Mouse (Mus musculus) thymus, adult 2 months (tissue): ENCODE results near the gene Pabpn1l. TPM values are rescaled to one million over a fixed set of nuclear protein-coding genes. Genes with fewer than 3 reads are reported as not detected.

Experiments used
- DNase-seq: peaks from one replicate; pipeline ENCODE4 v3.0.0; 2021
- H3K27ac ChIP-seq: fragments of 200-500 bp; 2 replicates; pipeline ENCODE4 v1.5.1; 2012; ENCODE audit warnings: low read length, control low read depth; ENCODE audit not compliant: control insufficient read depth, insufficient read depth
- H3K27me3 ChIP-seq: fragments of 200-500 bp; 2 replicates; pipeline ENCODE4 v1.6.1; 2012; ENCODE audit warnings: mild to moderate bottlenecking, low read length, moderate library complexity, mixed read lengths; ENCODE audit not compliant: control insufficient read depth, insufficient read depth
- H3K36me3 ChIP-seq: fragments of 200-500 bp; 2 replicates; pipeline ENCODE4 v1.6.1; 2012; ENCODE audit warnings: mild to moderate bottlenecking, low read length, moderate library complexity; ENCODE audit not compliant: control insufficient read depth, insufficient read depth
- H3K4me1 ChIP-seq: fragments of 200-500 bp; replicated peaks from 2 replicates; pipeline ENCODE4 v1.6.1; 2012; ENCODE audit warnings: low read length; ENCODE audit not compliant: control insufficient read depth, insufficient read depth
- H3K4me3 ChIP-seq: fragments of 200-500 bp; 2 replicates; pipeline ENCODE4 v1.5.1; 2012; ENCODE audit warnings: mild to moderate bottlenecking, low read length, control low read depth, moderate library complexity; ENCODE audit not compliant: control insufficient read depth, insufficient read depth
- CTCF ChIP-seq: fragments of 200-500 bp; IDR thresholded peaks from 2 replicates; pipeline ENCODE4 v1.5.1; 2012; ENCODE audit warnings: mild to moderate bottlenecking, control low read depth, low read length, moderate library complexity, borderline replicate concordance; ENCODE audit not compliant: control insufficient read depth, poor library complexity, insufficient read depth; ENCODE audit errors: extremely low read depth
- POLR2A ChIP-seq: fragments of 200-500 bp; IDR thresholded peaks from 2 replicates; pipeline ENCODE4 v1.6.1; 2012; ENCODE audit warnings: mild to moderate bottlenecking, low read length, control low read depth, moderate library complexity; ENCODE audit not compliant: control insufficient read depth, poor library complexity, insufficient read depth; ENCODE audit errors: extremely low read depth
- WGBS: fragments of 180-500 bp; shearing (Covaris S2); methylation state at CpG from one replicate; pipeline ENCODE4 v1.1.7; 2018; 5-methylcytosine and 5-hydroxymethylcytosine counted together
- polyA plus RNA-seq: library from polyadenylated mRNA; depleted of rRNA; stranded (reverse); fragments of >200 nt; gene quantifications from 2 replicates; pipeline ENCODE4 v1.2.3, GENCODE M21; 2012

The Pabpn1l gene
- polyA plus RNA-seq, 1 experiment = 0.20 TPM

DNA sequence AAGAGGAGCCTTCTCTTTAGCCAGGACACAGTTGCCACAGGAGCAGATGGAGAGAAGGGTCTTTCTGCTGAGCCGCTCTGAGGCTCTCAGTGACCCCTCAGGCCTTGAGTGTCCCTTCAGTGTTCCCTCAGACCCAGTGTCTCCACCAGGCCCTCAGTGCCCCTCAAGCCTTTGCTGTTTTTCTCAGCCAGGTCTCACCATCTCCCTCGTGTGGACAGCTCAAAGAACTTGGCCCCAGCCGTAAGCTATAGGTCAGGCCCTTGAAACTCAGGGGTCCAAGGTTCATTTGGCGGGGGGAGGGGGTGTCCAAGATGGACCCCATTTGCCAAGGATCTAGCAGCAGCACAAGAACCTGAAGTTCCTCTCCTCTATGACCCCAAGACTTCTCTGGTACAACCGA lies 2.1 kb upstream of the Pabpn1l start:
- no peak for DNase-seq
- 86% methylated on average over 5 of the region's 5 CpGs for WGBS
- TF ChIP-seq POLR2A (no peak), CTCF (no peak)
- peaks cover 6% of the 10 kb centered on the region for H3K36me3 ChIP-seq
- H3K27me3 ChIP-seq = no peaks in the 10 kb centered on the region
- H3K4me1 ChIP-seq = peaks cover 9% of the 10 kb centered on the region
- H3K27ac ChIP-seq = no peak overlapping the region
- H3K4me3 ChIP-seq = no peak overlapping the region

DNA sequence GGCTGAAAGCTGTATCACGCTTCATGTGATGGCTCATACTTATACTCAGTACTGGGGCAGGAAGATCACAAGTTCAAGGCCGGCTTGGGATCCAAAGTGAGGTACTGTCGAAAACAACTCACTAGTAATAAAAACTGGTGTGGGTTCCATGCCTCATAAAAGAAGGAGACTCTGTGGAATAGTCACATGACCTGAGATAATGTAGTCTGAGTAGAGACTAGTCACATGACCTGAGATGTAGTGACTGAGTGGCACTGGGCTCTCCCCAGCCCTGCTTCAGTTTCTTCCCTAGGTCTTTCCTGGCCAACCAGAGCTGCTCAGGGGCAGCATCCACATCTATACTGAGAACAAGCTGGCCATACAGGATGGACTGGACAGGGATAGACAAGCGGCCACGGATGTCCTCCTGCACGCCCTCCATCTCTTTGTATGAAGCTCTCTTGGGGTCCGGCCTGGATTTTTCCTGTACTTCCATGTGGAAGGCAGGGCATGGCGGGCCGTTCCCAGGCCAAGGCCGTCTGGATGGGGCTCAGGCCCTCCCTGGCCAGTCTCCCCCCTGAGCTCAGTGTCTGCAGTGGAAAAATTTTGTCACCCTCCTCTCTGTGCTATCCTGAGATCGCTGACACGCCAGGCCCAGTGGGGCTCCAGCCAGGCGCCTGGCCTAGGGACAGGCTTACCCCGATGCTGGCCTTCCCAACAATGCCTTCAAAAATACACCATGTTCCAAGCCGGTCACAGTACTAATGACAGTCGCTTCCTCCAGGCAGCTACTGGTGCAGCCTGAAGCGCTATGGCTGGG lies 1.5 kb upstream of the Pabpn1l start:
- TF ChIP-seq CTCF (no peak), POLR2A (no peak)
- 95% methylated on average over 17 of the region's 17 CpGs for WGBS
- H3K27me3 ChIP-seq = no peaks in the 10 kb centered on the region
- DNase-seq = no peak
- H3K4me3 ChIP-seq = no peak overlapping the region
- no peak overlapping the region for H3K27ac ChIP-seq
- H3K36me3 ChIP-seq = no peaks in the 10 kb centered on the region; the same call in 1 of the 2 replicates
- peaks cover 9% of the 10 kb centered on the region for H3K4me1 ChIP-seq

DNA sequence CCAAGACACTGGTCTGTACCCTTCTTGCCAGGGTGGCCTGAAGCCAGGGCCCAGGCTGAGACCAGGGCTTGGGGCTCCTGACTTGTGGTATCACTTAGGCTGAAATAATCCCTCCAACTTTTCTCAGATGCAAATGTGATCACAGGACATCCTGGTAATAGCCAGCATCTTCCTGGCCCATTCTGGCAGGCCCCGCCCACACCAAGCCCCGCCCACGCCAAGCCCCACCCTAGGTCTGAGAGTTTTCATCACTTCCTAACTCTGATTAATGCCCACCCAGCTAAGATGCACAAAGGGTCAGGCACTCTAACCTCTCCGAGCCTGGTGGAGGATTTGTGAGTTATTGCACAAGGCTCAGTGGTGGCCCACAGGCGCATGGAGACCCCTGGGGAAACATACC lies 2.1 kb downstream of the Pabpn1l start:
- 81% methylated on average over 5 of the region's 5 CpGs for WGBS

DNA sequence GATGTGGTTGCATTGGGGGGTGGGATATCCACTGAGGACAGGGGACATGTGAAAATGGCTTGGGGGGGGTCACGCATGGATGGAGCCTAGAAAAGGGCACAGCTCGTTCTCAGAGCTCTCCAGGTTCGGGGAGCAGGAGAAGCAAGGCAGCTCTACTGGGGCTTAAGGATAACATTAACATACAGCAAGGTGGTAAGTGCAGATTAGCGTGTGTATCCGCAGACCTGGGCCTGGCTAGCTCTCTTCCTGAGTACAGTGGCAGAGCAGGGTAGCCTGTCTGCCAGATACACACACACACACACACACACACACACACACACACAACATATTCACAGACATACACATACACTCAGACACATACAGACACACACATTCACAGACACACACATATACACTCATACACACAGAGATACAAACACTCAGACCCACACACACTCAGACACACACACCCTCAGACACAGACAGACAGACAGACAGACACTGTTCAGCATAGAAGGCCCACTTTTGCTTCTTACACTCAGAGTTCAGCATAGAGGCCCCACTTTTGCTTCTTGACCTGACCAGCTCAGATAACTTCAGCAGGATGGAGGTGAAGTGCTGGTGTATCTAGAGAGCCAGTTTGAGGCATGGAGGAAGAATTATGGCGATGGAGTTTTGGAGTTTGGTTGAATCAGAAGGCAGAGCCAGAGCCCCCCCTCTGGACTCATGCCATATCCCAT lies 3.7 kb downstream of the Pabpn1l start:
- Histone ChIP-seq H3K4me1 (0 out of 2 replicates have a peak, but pooled peaks cover 2% of the 10 kb centered on the region), H3K27me3 (no peaks in the 10 kb centered on the region; the same call in 1 of the 2 replicates), H3K36me3 (no peaks in the 10 kb centered on the region), H3K27ac (no peak overlapping the region), H3K4me3 (no peak overlapping the region)
- DNase-seq = no peak
- WGBS = 89% methylated on average over 6 of the region's 6 CpGs
- TF ChIP-seq CTCF (no peak), POLR2A (no peak)

More for the DNA sequence above, 2.1 kb downstream of the Pabpn1l start:
- H3K4me3 ChIP-seq = no peak overlapping the region
- TF ChIP-seq CTCF (no peak), POLR2A (no peak)
- no peaks in the 10 kb centered on the region; the same call in 1 of the 2 replicates for H3K27me3 ChIP-seq
- H3K36me3 ChIP-seq = no peaks in the 10 kb centered on the region
- 0 out of 2 replicates have a peak, but pooled peaks cover 2% of the 10 kb centered on the region for H3K4me1 ChIP-seq
- no peak overlapping the region for H3K27ac ChIP-seq
- DNase-seq = no peak

DNA sequence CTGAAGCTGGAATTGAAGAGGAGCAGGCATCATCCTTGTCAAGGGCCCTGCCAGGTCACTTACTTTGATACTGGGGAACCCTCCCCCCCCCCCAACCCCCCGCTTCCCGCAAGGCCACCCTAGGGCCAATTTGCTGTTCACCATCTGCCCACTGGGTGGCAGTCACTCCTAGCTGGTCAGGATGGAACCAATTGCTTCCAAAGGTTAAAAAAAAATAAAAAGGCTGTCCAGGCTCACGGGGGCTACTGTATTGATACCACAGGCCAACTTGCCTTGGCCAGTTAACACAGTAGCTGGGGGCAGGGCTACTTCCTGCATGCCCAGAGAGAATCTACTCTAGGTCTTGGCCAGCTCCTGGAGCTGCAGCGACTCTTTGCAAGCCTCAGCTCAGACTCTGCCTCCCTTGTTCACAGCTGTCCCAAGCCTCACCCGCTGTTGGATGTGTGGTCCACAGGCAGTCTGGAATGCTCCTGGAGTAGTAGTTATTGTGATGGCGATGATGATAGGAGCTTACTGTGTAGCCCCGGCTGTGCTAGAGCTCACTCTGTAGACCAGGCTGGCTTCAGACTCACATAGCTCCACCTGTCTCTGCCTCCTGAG lies 4.5 kb downstream of the Pabpn1l start:
- TF ChIP-seq CTCF = no peak
- TF ChIP-seq POLR2A = no peak
- Histone ChIP-seq H3K27ac (no peak overlapping the region), H3K27me3 (no peaks in the 10 kb centered on the region; the same call in 1 of the 2 replicates), H3K4me3 (no peak overlapping the region), H3K36me3 (no peaks in the 10 kb centered on the region), H3K4me1 (0 out of 2 replicates have a peak, but pooled peaks cover 2% of the 10 kb centered on the region)
- peak; percentile 81 for DNase-seq
- 68% methylated on average over 5 of the region's 7 CpGs for WGBS
